Mouse (Mus musculus) thymus, postnatal 25 days (tissue): Measurements from ENCODE around the gene Insm2.
"Not testable (repeated sequence)": the region's sequence is repeated elsewhere in the genome, so short reads cannot be mapped to it uniquely, and the experiment has no call there.

Source experiments
- DNase-seq: peaks from one replicate; pipeline ENCODE4 v3.0.0; 2022

Insm2 gene

DNA sequence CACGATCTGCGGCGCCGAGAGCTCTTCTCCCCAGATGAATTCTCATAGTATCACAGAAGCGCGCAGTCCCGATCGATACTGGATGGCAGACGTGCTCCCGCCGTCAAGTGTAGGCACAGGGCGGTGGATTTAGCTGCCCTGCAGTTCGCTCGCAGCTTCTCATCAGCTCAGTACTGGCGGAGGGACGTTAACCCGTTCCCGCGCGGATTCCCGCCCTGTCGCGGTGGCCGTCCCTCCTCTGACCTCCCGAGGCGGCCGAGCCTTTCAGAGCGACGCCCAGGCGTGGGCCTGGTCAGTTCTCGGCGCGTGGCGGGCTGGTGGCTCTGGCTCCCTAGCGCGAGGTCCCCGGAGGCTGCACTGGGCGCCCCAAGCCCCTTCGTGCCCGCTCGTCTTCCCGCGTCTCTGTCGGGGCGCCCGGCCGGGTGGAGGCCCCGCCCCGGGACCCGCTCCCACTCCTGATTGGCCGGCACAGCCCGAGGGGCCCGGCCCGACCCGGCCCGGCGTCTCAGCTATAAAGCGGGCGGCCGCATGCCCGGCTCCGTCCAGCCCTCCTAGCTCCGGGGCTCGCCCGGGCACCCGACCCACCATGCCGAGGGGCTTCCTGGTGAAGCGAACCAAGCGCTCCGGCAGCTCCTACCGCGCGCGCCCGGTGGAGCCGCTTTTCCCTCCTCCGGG is at the start of gene Insm2:
Gene Insm2, plus strand, starts transcription at position 541 of the 675 bp plus-strand sequence.
- DNase-seq = no peak

DNA sequence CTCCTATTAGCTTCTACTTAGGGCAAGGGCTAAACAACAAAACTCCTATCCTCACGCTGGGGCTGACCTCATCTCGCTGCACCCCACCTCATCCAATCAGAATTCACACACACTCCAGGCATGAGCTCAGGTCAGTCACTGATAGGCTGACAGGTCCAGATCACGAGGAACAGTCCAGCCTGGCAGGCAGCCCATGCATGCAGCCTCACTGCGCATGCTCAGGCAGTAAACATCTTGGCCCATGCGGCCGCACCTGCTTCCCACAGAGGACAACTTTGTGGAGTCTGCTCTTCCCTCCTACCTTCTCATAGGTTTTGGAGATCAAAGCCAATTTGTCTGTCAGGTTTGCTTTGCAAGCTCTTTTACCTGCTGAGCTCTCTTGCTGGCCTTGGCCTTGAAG is 44.3 kb upstream of the Insm2 start:
- not testable (repeated sequence) for DNase-seq

DNA sequence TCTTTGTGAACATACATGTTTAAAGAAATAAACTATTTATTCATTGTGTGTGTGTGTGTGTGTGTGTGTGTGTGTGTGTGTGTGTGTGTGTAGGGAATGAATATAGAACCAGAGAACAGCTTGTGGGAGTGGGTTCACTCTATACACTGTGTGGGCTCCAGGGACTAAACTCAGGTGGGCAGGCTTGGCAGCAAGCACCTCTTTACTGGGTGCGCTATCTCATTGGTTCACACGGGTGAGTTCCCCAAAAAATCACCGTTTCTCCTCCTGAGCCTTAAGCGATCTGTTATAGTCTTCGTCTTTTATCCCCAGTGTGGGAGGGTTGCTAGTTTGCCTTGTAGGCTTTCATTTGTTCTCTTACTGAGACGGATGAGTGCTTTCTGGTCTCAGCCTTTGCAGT is 41.4 kb upstream of the Insm2 start:
- DNase-seq = no peak

DNA sequence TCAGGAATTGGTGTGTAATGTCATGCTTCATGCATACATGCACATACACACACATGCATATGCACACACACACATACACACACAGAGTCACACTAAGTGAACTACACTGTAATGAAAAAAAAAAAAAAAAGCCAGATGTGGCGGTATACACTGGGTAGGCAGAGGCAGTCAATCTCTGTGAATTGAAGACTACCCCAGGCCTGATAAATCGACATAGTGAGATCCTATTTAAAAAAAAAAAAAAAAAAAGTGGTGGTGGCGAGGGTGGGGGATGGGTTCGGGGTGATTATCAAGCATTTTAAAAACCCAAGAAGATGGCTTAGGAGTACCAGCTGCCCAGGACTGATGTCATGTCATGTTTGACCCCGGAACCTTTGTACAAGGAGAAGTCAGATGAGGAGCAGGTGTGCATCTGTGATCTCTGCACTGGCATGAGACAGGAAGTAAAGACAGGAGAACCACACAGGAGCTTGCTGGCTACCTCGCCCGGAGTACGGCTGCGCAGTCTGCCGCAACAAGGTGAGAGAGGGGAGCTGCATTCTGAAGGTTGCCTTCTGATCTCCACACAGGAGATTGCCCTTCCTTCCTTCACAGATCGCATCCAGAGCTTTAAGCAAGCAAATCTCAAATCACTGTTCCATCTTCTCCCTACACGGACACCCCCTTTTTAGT is 39.9 kb upstream of the Insm2 start:
- no peak for DNase-seq

DNA sequence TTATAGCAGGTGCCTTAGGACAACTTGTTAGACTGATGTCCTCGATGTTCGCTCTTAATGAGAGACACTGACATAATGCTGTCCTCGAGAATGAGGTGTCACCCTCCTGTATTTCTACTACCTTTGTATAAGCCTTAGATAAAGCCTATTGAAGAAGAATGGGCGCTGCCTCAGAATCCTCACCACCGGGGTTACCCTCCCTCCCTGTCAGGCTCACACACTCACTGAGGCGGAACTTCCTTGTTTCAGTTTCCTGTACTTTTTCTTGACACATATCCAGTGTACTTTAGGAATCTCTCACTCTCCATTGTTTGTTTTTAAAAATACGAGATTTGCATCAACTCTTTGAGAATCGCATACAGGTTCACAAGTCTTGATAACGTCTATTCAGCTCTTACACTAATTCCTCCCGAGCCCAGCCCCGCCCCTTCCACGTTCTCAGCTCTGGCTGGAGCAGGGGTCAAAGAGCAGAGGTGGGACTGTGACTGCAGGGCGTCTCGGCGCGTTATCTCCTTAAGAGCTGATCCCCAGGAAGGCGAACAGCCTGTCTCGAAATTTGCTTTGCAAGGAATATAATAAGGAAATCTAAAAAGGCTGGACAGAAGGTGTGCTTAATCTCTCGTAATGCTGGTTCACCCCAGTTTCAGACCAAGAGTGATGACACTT is 39.1 kb upstream of the Insm2 start:
- peak; percentile 44 for DNase-seq

DNA sequence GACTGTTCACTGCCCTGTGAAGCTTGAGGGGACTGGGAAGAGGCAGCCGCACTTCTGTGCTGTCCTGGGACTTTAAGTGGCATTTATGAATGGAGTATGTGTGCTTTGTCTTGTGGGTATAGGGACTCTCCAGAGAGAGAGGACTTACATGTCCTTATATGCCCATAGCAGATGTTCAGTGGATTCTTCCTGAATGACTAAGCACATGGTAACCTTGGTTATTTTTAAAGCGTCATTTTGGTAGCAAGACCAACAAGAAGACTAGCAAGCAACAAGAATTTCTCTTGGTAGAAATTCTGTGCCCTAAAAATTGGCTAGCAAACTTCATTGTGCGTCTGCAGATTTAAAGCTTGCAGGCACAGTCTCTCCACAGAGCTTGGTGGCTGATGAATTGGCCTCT is 35.5 kb upstream of the Insm2 start:
- no peak for DNase-seq

DNA sequence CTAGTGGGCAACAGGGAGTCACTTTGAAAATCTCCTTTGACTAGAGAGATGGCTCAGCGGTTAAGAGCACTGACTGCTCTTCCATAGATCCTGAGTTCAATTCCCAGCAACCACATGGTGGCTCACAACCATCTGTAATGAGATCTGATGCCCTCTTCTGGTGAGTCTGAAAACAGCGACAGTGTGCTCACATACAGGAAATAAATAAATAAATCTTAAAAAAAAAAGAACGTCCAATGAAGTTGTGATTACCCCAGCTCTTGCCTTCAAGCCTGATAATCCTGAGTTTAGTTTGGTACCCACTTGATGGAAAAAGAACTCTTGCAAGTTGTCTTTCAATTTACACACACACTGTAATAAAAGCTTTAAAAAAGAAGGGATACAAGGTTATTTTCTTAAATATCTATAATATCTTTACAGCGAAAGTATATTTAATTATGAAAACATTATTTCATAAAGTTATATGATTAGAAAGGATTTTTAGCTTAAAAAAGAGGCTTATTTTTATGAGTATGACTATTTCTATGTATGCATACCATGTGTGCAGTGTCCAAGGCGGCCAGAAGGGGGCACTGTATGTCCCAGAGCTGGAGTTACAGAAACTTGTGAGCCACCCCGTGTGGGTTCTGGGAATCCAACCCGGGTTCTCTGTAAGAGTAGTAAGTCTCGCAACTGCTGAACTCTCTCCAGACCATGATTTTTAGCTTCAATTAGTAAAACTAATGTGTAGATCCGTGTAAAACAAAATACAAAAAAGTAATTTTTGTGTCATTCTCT is 34.9 kb upstream of the Insm2 start:
- DNase-seq = no peak

DNA sequence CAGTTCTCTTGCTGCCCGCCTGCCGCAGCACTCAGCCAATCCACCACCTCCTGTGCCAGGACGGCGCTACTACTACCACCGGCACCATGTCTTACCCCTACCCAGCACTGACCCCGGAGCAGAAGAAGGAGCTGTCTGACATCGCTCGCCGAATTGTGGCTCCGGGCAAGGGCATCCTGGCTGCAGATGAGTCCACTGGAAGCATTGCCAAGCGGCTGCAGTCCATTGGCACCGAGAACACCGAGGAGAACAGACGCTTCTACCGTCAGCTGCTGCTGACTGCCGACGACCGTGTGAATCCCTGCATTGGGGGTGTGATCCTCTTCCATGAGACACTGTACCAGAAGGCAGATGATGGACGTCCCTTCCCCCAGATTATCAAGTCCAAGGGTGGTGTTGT is 34.0 kb upstream of the Insm2 start, which contains the start of gene Aldoart2:
Gene Aldoart2, plus strand, starts transcription at position 34 of the 400 bp plus-strand sequence.
- DNase-seq = no peak

DNA sequence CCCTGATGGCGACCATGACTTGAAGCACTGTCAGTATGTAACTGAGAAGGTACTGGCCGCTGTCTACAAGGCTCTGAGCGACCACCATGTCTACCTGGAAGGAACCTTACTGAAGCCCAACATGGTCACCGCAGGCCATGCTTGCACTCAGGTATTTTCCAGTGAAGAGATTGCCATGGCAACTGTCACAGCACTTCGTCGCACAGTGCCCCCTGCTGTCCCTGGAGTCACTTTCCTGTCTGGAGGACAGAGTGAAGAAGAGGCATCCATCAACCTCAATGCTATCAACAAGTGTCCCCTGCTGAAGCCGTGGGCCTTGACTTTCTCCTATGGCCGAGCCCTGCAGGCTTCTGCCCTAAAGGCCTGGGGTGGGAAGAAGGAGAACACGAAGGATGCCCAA is 33.4 kb upstream of the Insm2 start:
- peak; percentile 6 for DNase-seq

DNA sequence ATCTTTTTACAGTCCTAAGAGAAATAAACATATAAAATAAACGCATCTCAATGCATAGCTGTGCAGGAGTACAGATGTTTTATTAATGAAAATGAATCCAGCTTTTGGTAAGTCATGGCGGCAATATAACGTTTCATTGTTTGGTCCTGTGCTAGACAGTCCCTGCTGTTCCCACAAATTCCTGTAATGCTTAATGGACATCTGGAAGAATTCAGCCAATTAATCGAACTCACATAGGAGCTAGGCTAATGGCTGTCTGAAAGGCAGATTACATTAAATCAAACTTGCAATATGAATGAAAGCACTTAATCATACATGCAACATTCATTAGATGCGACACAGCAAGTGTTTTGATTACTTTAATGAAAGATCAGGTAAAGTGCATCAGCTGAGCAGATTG is 32.4 kb upstream of the Insm2 start:
- DNase-seq = no peak

DNA sequence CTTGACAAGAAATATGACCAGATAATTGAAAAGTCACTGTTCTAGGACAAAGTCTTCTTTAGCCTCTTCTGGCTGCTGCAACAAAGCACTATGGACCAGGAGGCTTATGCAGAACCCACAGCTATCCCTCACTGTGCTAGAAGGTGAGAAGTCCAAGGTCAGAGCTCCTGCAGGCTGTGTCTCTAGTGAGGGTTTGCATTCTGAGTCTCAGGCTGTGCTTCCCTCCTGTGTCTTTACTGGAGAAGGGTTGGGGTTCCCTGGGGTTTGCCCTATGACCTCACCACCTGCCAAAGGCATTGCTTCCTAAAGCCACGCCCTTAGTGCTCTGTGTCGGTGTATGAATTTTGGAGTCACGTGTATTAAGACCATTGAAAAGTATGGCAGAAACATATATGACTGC is 30.8 kb upstream of the Insm2 start:
- no peak for DNase-seq

DNA sequence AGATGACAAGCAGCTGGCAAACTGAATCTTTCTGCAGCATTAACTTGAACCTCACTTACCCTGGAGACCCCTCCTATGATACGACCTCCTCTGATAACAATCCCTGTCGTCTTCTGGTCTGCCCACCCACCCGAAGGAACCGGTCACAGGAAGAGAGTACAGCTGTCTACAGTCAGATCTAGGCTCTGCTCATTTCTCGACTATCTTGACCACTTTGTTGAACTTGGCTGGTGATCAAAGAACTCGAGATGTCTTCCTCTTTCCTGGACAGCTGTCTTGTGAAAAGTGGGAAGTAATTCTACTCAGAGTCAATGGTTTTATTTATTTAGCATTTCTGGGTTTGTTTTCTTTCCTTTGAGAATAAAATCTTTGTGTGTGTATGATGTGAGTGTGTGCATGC is 29.6 kb upstream of the Insm2 start:
- no peak for DNase-seq

DNA sequence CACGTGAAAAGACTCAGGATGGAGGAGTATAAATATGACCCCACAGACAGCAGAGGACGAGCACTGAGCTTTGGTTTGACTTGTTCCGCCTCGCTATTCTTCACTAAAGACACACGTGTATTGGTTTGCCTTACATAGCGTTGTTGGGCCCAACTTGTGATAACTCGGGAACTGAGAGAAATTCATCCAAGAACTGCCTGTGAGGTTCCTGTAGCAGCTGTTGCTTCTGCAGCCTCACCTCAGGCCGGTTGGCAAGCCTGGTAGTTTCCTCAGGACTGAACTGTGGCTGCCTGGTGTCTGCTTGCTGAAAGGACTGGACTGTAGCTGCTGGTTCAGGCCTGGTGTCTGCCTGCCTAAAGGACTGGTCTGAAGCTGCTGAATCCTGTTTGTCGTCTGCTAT is 28.6 kb upstream of the Insm2 start:
- DNase-seq = no peak

DNA sequence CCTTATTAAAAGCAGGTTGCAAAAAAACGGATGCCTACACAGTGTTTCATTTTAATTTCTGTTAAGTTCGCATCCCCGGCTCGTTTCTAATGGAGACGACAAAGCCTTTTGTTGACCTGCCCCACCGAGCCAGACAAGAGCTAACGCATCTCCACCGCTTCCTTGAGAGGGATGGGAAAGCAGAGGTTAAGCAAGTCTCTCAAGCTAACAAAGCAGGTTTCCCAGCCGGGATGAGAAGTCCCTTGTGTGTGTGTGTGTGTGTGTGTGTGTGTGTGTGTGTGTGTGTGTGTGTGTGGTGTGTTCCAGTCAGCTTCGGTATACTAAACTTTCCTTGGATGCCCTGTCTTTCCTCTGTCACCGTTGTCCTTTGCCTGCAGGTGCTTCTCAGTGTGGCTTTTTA is 28.0 kb upstream of the Insm2 start:
- DNase-seq = no peak

DNA sequence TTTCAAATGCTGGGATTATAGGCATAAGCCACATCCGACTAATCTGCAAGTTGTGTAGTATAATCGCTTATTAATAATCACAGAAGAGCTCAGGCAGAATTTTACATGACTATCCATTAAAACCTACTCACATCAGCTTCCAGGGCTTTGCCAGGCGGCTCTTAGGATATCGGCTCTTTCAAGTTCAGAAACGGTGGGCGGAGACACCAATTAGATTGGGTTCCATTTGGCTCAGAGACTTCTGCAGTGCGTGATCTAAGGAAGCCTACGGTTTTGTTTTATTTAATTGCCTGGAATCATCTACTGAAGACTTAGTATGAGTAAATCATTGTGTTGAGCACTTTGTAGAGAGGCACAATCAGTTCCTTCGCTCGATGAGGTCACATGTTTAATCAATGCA is 27.6 kb upstream of the Insm2 start:
- no peak for DNase-seq

DNA sequence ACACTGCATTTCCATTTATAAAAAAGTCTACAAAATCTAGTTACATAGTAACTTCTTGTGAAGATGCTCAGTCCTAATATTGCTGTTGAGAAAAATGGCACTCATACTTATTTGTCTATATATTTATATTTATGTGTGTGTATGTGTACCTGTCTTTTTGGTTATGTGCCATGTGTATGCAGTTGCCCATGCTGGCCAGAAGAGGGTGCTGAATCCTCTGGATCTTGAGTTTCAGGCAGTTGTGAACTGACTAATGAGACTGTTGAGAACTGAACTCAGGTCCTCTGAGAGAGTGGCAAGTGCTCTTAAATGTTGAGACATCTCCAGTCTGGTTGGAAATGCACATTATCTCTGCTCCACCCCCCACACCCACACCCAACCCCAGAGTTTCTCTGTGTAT is 26.1 kb upstream of the Insm2 start:
- no peak for DNase-seq

DNA sequence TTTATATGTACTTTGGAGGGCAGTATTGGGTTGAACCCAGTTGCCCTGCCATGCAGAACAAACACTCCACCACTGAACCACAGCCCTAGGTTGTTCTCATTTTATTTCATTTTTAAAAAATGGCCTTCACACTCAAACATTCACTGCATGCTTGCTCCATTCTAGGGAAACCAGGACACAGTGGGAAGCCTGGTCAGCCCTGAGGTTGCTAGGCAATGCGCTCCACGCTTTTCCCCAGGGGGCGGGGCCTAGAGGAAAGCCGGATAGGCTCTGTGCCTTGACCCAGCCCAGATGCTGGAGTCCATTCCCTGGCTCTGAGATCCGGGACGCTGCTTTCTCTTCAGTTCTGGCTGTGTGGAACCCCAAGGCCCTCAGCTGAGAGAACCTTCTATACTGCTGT is 25.4 kb upstream of the Insm2 start:
- DNase-seq = no peak

DNA sequence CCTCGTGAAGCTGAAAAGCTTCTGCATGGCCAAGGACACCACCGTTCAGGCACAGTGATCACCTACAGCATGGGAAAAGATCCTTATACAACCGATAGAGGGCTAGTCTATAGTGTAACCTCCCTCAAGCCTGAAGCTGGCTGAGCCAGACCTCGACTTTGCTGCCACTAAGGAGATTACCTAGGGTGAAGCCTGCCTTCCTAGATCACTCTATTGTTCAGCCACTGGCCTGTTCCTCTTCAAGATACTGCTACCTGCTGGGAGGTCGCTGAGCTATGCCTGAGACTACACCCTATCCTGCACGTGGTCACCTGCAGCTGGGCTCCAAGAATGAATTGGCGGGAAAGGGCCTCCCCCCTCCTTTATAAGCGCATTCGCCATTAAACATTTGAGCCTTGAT is 12.3 kb upstream of the Insm2 start:
- not testable (repeated sequence) for DNase-seq

DNA sequence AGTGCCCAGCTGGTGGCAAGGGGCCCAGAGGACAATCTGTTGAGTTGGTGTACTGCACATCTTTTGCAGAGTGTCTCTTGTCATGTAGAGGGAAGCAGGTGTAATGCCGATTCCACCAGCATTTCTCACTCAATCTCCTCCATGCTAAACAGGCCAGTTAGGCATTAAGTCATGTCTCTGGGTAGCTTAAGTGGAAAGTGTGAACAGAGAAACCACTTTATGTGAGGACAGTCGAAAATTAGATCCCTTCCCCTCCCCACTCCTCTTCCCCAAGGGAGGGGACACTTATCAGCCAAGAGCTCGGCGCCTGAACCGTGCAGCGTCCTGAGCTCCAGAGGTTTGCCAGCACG is 715 bp upstream of the Insm2 start:
- DNase-seq = no peak

DNA sequence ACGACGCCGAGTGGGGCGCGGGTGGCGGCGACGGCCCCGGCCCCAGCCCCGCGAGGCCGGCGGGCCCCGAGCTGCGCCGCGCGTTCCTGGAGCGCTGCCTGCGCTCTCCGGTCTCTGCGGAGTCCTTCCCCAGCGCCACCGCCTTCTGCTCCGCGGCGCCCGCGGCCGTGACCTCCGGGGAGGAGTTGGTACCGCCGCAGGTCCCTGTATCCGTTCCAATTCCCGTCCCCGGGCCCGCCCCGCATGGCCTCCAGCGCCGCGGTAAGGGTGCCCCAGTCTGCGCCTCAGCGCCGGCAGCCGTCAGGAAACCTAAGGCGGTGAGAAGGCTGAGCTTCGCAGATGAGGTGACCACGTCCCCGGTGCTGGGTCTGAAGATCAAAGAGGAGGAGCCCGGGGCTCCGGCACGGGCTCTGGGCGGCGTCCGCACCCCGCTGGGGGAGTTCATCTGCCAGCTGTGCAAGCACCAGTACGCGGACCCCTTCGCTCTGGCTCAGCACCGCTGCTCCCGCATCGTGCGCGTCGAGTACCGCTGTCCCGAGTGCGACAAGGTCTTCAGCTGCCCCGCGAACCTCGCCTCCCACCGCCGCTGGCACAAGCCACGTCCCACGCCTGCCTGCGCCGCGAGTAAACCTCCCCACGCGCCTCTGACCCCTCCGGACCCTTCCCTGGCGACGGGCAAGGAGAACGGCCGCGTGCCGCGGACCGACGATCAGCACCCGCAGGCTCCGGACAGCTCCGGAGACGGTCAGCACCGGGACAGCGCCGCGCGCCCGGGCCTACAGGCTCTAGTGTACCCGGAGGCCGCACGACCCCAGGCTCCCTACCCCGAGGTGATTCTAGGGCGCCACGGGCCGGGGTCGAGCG is 644 bp downstream of the Insm2 start:
- peak; percentile 29 for DNase-seq

DNA sequence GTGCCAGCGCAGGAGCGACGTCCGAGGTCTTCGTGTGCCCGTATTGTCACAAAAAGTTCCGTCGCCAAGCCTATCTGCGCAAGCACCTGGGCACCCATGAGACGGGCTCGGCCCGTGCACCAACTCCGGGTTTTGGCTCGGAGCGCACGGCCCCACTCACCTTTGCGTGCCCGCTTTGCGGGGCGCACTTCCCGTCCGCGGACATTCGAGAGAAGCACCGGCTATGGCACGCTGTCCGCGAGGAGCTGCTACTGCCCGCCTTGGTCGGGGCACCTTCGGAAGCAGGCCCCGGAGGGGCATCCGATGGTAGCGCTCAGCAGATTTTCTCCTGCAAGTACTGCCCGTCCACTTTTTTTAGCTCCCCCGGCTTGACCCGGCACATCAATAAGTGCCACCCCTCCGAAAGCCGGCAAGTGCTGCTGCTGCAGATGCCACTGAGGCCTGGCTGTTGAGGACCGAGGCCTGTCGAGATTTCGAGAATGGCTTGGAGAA is 1.3 kb downstream of the Insm2 start:
- DNase-seq = no peak

DNA sequence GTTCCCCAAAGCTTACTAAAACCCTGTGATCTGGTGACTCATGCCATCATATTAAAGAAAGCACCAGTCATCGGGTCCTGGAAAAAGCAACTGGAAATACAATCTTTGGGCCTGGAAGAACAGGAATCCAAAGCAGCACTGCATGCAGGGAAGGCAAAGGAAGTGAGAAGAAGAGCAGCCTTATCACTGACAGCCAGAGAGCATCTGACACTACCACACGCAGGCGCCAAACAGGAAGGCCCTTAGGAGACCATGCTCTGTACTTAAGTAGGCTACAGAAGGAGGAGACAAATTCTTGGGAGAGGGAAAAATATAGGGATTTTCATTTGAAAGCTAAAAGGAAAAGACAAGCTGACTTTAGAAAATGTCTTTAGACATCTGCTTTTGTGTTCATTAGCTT is 5.2 kb downstream of the Insm2 start:
- DNase-seq = no peak
